Mouse (Mus musculus) midbrain, embryonic 11.5 days (tissue): ENCODE data around the gene Jmy. TPM values are rescaled to one million over a fixed set of nuclear protein-coding genes. Genes with fewer than 3 reads are reported as not detected.

Experiments used
- ATAC-seq: fragments of 200-750 bp; cut with Nextera tagmentation; 2 replicates; pipeline ENCODE4 v1.8.0; 2017; ENCODE audit warnings: moderate TSS enrichment, moderate library complexity; ENCODE audit not compliant: low FRiP score
- DNase-seq: peaks from one replicate; pipeline ENCODE4 v3.0.0; 2015; ENCODE audit warnings: low spot score; ENCODE audit errors: missing footprints
- H3K27ac ChIP-seq: fragments of 300-500 bp; sonication (generic); 2 replicates; pipeline ENCODE4 v1.5.1; 2014; ENCODE audit warnings: low read depth, low read length
- H3K27me3 ChIP-seq: fragments of 300-500 bp; sonication (generic); 2 replicates; pipeline ENCODE4 v1.6.1; 2014; ENCODE audit warnings: mild to moderate bottlenecking, low read length, moderate library complexity, mixed read lengths; ENCODE audit not compliant: control insufficient read depth, insufficient read depth
- H3K36me3 ChIP-seq: fragments of 300-500 bp; sonication (generic); 2 replicates; pipeline ENCODE4 v1.6.1; 2014; ENCODE audit warnings: mild to moderate bottlenecking, low read length, moderate library complexity, mixed read lengths; ENCODE audit not compliant: control insufficient read depth, insufficient read depth
- H3K4me1 ChIP-seq: fragments of 300-500 bp; sonication (generic); 2 replicates; pipeline ENCODE4 v1.6.1; 2014; ENCODE audit warnings: low read length; ENCODE audit not compliant: control insufficient read depth, insufficient read depth
- H3K4me2 ChIP-seq: fragments of 300-500 bp; sonication (generic); 2 replicates; pipeline ENCODE4 v1.6.1; 2014; ENCODE audit warnings: mild to moderate bottlenecking, moderate library complexity
- H3K4me3 ChIP-seq: fragments of 300-500 bp; sonication (generic); 2 replicates; pipeline ENCODE4 v1.5.1; 2014; ENCODE audit warnings: low read depth, low read length
- H3K9ac ChIP-seq: fragments of 300-500 bp; sonication (generic); 2 replicates; pipeline ENCODE4 v1.6.1; 2014; ENCODE audit warnings: low read length
- H3K9me3 ChIP-seq: fragments of 300-500 bp; sonication (generic); 2 replicates; pipeline ENCODE4 v1.6.1; 2016; ENCODE audit warnings: low read length; ENCODE audit not compliant: control insufficient read depth
- WGBS: fragments of 180-500 bp; shearing (Covaris S2); extraction: QIAGEN DNeasy Blood & Tissue Kit; methylation state at CpG from one replicate; pipeline ENCODE4 v1.1.7; 2014; 5-methylcytosine and 5-hydroxymethylcytosine counted together
- polyA plus RNA-seq: library from polyadenylated mRNA; unstranded; fragments of >200 nt; fragmentation: Nextera tagmentation; extraction: Ambion mirVana; gene quantifications from 2 replicates; pipeline ENCODE4 v1.2.1, GENCODE M21; 2014

The Jmy gene
- 3.4 and 3.5 TPM in 2 replicates for polyA plus RNA-seq

DNA sequence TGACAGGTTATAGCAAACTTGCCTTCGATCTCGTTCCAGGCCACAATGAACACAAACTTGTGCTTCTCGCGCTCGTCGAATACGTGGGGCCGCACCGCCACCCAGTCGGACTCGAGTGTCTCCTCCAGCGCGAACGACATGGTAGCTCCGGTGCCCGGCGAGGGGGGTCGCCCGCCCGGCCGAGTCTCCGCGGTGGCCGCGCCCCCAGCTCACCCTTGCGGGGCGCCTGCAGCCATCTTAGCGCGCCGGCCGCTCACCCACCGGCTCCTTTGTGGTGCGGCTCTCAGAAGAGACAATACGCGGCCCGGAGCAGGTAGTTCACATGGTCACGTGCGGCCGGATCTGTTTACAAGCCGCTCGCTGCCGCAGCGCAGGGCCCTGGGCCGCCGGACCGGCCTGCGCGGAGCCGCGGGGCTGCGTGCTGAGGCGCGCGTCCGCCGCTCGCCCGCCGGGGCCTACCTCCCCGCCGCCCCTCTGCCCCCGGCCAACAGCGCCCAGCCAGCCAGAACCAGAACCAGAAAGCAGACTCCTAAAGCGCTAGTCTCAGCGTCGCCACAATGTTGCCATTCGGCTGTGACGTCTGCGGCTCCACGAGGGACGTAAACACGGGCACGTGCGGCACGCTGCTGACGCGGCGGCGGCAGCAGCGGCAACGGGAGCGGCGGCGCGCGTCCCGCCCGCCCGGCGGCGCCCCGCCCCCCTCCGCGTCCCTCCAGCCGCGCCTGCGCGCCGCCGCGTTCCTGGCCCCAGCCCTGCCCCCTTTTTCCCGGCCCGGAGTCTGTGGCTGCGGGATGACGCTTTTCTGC, at the start of gene Jmy:
TSS of gene Jmy (minus strand) at position 642 of the 806 bp plus-strand sequence.
- ATAC-seq (peak; percentile 93), DNase-seq (peak; percentile 98)
- Histone ChIP-seq H3K27ac (peak within 1 kb of the TSS; percentile 90), H3K4me2 (peak within 1 kb of the TSS; percentile 87), H3K36me3 (no peaks in the 10 kb centered on the region), H3K9ac (peak within 1 kb of the TSS; percentile 93), H3K27me3 (no peaks in the 10 kb centered on the region), H3K4me1 (peaks cover 9% of the 10 kb centered on the region), H3K4me3 (peak within 1 kb of the TSS; percentile 94), H3K9me3 (no peaks in the 10 kb centered on the region)
- under 1% methylated on average over 101 of the region's 105 CpGs for WGBS

DNA sequence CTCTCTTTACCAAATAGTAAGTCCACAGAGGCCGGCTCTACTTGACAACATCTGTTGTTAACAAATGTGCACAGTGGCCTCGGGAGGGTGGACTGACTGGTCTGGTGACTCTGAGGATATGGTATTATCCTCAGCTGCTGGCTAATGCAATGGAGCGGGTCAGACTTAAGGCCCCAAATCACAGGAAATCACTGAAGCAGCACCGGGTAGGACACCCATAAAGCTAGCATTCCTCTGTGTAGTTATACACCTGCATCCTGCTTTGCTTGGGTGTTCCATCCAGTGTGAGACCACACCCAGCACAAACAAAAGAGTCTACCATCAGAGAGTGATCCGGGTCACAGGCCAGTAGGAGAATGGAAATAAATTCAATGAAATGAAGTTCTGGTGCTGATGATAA, 48.0 kb upstream of the Jmy start:
- Histone ChIP-seq H3K4me2 (no peak overlapping the region), H3K27me3 (no peaks in the 10 kb centered on the region), H3K4me1 (no peaks in the 10 kb centered on the region), H3K36me3 (no peaks in the 10 kb centered on the region), H3K4me3 (no peak overlapping the region), H3K9me3 (no peaks in the 10 kb centered on the region), H3K9ac (no peak overlapping the region), H3K27ac (no peak overlapping the region)
- ATAC-seq (no peak), DNase-seq (no peak)
- WGBS: 81% methylated on average over 5 of the region's 5 CpGs

DNA sequence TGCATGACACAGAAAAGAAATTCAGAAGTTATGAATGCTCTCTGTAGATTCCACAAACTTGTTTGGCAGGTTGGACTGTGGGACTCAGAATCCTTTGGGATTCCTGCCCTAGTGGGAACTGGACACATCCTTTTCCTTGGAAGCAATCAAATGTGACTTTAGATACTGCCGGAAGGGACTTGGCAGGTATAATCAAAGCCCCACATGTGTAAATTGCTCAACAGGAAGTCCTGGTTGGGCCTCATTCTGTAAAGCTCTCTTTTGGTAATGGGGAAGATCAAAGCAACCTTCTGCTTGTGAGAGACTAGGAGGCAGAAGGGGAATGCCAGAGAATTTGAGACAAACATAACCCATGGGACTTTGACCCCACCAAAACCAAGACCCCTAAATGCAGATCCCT, 46.4 kb upstream of the Jmy start:
- H3K9ac ChIP-seq: no peak overlapping the region
- H3K4me3 ChIP-seq: no peak overlapping the region
- H3K36me3 ChIP-seq: no peaks in the 10 kb centered on the region
- no peak overlapping the region for H3K4me2 ChIP-seq
- no peaks in the 10 kb centered on the region for H3K4me1 ChIP-seq
- 90% methylated on average over 1 of the region's 1 CpGs for WGBS
- H3K27me3 ChIP-seq: no peaks in the 10 kb centered on the region
- H3K9me3 ChIP-seq: no peaks in the 10 kb centered on the region
- no peak for ATAC-seq
- no peak overlapping the region for H3K27ac ChIP-seq
- DNase-seq: no peak

DNA sequence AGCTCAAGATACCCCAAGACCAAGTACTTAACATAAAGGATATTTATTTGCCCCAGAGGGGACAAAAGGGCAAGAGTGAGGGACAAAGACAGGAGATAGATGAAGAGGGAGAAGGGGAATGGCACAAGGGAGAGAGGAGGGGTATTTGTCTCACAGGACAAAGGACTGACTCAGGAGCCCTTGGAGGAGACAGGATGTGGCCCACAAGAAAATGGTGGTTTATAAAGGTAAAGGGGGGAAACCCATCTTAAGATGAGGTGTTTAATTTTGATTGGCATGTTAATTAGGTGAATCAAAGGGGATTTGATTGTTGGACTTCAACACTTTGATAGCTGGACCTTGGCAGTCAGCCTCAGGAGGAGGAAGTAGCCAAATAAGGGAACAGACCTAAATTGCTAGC, 44.7 kb upstream of the Jmy start:
- Histone ChIP-seq H3K4me2 (no peak overlapping the region), H3K9me3 (no peaks in the 10 kb centered on the region), H3K27me3 (no peaks in the 10 kb centered on the region), H3K36me3 (no peaks in the 10 kb centered on the region), H3K4me1 (no peaks in the 10 kb centered on the region), H3K4me3 (no peak overlapping the region), H3K27ac (no peak overlapping the region), H3K9ac (no peak overlapping the region)
- DNase-seq (no peak), ATAC-seq (no peak)

DNA sequence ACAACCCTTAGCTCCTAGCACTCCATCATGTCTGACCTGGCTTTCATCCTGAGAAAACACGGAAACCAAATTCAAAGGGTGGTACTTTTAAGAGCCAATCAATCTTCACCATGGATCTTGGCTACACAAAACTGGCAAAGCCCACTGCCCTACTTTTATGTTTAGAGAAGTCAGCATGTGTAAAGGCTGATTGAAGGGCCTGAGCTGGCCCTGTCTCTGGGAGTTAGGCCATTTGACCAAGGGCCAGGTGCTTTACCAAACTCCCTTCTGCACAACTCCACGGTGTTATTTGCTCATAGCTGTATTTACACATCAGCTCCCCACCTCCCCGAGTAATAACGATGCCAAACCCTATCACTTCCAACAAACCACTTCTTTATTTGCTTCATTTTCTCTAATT, 39.7 kb upstream of the Jmy start:
- no peak overlapping the region for H3K9ac ChIP-seq
- DNase-seq (no peak), ATAC-seq (no peak)
- no peaks in the 10 kb centered on the region for H3K27me3 ChIP-seq
- 96% methylated on average over 4 of the region's 4 CpGs for WGBS
- H3K27ac ChIP-seq: no peak overlapping the region
- no peaks in the 10 kb centered on the region for H3K36me3 ChIP-seq
- no peaks in the 10 kb centered on the region for H3K4me1 ChIP-seq
- H3K4me3 ChIP-seq: no peak overlapping the region
- no peak overlapping the region for H3K4me2 ChIP-seq
- no peaks in the 10 kb centered on the region for H3K9me3 ChIP-seq

DNA sequence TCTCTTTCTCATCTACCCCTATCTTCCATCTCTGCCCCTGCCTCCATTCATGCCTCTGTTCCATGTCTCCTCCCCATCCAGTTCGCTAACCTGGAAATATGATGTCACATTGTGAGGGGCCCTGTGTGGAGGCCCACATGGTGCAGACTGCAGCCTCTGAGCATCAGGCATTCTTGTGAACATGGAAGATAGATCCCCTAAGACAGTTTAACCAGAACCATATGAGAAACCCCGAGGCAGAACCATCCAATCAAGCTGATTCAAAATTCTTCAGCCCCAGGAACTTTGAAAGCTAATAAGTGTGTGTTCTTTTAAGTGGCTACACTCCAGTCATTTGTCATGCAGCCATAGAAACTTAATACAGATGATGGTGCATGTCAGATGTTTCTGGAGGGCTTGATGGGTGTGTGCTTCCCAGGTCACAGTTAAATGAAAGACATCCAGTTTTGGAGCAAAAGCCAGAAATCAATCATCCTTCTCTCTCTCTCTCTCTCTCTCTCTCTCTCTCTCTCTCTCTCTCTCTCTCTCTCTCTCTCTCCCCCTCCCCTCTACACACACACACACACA, 19.2 kb upstream of the Jmy start:
- Histone ChIP-seq H3K9me3 (no peaks in the 10 kb centered on the region), H3K36me3 (no peaks in the 10 kb centered on the region), H3K9ac (no peak overlapping the region), H3K4me1 (no peaks in the 10 kb centered on the region), H3K4me3 (no peak overlapping the region), H3K4me2 (no peak overlapping the region), H3K27me3 (no peaks in the 10 kb centered on the region), H3K27ac (no peak overlapping the region)
- DNase-seq: peak; percentile 49
- ATAC-seq: no peak
- 66% methylated on average over 2 of the region's 2 CpGs for WGBS

DNA sequence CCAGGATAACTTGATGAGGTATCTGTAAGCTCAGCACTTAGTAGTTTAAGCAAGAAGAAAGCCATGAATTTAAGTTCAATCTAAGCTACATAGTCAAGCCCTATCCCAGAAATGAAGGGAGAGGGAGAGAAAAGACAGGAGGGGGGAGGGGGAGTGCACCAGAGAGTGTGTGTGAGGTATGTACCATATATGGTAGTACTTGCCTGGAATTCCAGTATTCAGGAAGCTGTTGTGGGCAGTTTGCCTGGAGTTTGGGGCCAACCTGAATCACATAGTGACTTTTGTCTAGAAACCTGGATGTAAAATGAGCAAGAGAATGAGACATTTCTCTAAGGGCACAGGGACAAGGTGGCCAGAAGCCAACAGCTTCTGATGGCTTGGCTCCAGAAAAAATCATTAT, 17.6 kb upstream of the Jmy start:
- Histone ChIP-seq H3K27ac (no peak overlapping the region), H3K27me3 (no peaks in the 10 kb centered on the region), H3K4me3 (no peak overlapping the region), H3K36me3 (no peaks in the 10 kb centered on the region), H3K9ac (no peak overlapping the region), H3K9me3 (no peaks in the 10 kb centered on the region), H3K4me2 (no peak overlapping the region), H3K4me1 (no peaks in the 10 kb centered on the region)
- DNase-seq (peak; percentile 62), ATAC-seq (no peak)

DNA sequence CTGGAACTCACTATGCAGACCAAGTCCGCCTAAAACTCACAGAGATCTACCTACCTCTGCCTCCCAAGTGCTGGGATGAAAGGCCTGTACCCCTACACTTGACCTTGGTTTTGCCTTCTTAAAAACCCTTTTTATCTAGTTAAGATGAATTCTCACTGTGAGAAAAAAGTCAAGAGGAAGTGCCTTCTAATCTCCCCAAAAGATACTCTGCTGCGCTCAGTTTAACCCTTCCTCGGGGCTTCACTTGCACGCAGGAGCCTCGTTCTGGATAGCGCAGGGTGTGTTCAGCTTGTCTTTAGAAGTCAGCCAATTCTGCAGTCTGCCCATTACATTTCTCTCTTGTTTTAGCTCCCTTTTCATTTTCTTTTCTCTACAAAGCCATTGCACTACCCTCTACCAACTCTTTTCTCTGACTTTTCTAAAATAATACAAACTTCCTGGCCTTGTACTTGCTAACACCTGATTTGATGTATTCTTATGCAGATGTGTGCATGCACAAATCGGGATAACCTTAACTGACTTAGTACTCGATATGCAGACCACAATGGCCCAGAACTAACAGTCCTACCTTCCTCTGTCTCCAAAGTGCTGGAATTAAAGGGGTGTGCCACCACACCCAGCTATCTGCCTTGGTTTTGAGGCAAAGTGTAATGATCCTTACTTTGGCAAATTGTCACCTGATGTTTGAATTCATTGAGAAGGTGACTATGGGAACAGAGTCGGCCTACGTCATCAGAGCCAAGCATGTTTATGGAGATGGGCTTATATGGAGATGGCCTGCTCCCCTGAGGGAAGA, 14.6 kb upstream of the Jmy start:
- H3K9me3 ChIP-seq: no peaks in the 10 kb centered on the region
- H3K27me3 ChIP-seq: no peaks in the 10 kb centered on the region
- H3K36me3 ChIP-seq: no peaks in the 10 kb centered on the region
- H3K4me2 ChIP-seq: no peak overlapping the region
- no peaks in the 10 kb centered on the region for H3K4me1 ChIP-seq
- WGBS: 86% methylated on average over 10 of the region's 10 CpGs
- no peak overlapping the region for H3K9ac ChIP-seq
- no peak overlapping the region for H3K4me3 ChIP-seq
- H3K27ac ChIP-seq: no peak overlapping the region
- DNase-seq (no peak), ATAC-seq (no peak)
